Comparison of ENCODE assay signal across 20 mouse cellular contexts in the genomic region with DNA sequence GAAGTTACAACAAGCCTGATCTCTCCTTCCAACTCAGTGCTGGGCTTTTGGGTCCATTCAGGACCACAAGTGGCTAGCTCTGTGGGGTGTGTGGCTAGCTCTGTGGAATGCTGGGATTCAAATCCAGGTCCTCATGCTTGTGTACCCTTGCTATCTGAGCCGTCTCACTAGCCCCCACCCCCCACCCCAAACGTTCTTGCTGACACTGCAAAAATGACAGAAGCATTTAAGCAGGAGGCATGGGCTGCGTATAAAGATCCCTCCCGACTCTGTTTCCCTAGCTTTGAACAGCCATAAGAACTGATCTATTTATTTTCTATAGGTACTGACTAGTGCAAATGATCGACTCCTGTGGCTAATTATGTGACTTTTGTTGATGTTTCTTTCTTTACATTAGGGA. TPM values are rescaled to one million over a fixed set of nuclear protein-coding genes. Genes with fewer than 3 reads are reported as not detected.
DNase-seq lines count a peak whose midpoint lies in the region; ATAC-seq and TF ChIP-seq lines count a peak whose summit lies in the region.
"Had no signal": no experiment of that assay in that cellular context is flagged by ENCODE, and none has a peak within 500 bp of the region (broad histone marks: within the 10 kb centered on the region; RNA-seq: fewer than 3 reads in every experiment).

No protein-coding gene starts in this region.

- ATAC-seq in stomach, postnatal 0 days (ENCODE audit: low FRiP score, low TSS enrichment): no peak
- ATAC-seq: activated CD4-positive, CD25-positive, alpha-beta regulatory T cell, adult 4 months; CD4-positive, CD25-positive, alpha-beta regulatory T cell, adult 4 months; Patski had no signal

- H3K4me3 ChIP-seq in CH12.LX (replicated peaks in 1 of 3; ENCODE audit: low read depth in 2 of 3, low read length in 2 of 3, poor library complexity in 1 of 3) (no peak overlapping the region), ES-E14 (ENCODE audit: insufficient read depth in 1 of 2, low read depth in 1 of 2, low read length in 2 of 2, poor library complexity in 1 of 2, severe bottlenecking in 1 of 2) (no peak overlapping the region)
- H3K4me3 ChIP-seq in stomach, postnatal 0 days (ENCODE audit: low read depth, low read length): no peak overlapping the region

- TF ChIP-seq CTCF in CH12.LX (conservative IDR thresholded peaks at IDR 0.05 in 1 of 2, IDR thresholded peaks at IDR 0.05 in 1 of 2; ENCODE audit: low read depth in 2 of 2, low read length in 2 of 2): no peak
- no peak for TF ChIP-seq CTCF in stomach, postnatal 0 days (IDR thresholded peaks at IDR 0.05; ENCODE audit: low read depth)

- no peaks in the 10 kb centered on the region for H3K79me2 ChIP-seq in CH12.LX (replicated peaks; ENCODE audit: control insufficient read depth, extremely low read depth, insufficient read depth, poor library complexity, severe bottlenecking)

- 0 out of 4 replicates have a peak, but pooled peaks cover 0 to 3% of the 10 kb centered on the region in 2 experiments for H3K4me1 ChIP-seq in CH12.LX (ENCODE audit: control insufficient read depth in 1 of 2, insufficient read depth in 2 of 2)
- H3K4me1 ChIP-seq in ES-E14 (ENCODE audit: control insufficient read depth in 2 of 2, insufficient read depth in 2 of 2, low read length in 2 of 2, poor library complexity in 1 of 2): no peaks in the 10 kb centered on the region
- H3K4me1 ChIP-seq in stomach, postnatal 0 days (replicated peaks; ENCODE audit: control insufficient read depth, insufficient read depth): no peaks in the 10 kb centered on the region

- no peaks in the 10 kb centered on the region for H3K27me3 ChIP-seq in CH12.LX (replicated peaks)
- H3K27me3 ChIP-seq in stomach, postnatal 0 days (ENCODE audit: control insufficient read depth, insufficient read depth, low read length): no peaks in the 10 kb centered on the region

- no peak for TF ChIP-seq POLR2A in CH12.LX (IDR thresholded peaks at IDR 0.05; ENCODE audit: low read depth, low read length)

- TF ChIP-seq EP300 in CH12.LX (IDR thresholded peaks at IDR 0.05; ENCODE audit: low read length): no peak
- TF ChIP-seq EP300 in stomach, postnatal 0 days (optimal IDR thresholded peaks at IDR 0.05): no peak

- H3K4me2 ChIP-seq in CH12.LX (ENCODE audit: insufficient read depth, low read depth, poor library complexity, severe bottlenecking): no peak overlapping the region
- H3K4me2 ChIP-seq in stomach, postnatal 0 days (replicated peaks; ENCODE audit: low read depth): no peak overlapping the region

- H3K27ac ChIP-seq in CH12.LX (ENCODE audit: insufficient read depth, low read depth) (no peak overlapping the region), ES-E14 (ENCODE audit: insufficient read depth, low read depth, low read length, poor library complexity, severe bottlenecking) (no peak overlapping the region)
- H3K27ac ChIP-seq in stomach, postnatal 0 days (replicated peaks): no peak overlapping the region

- H3K36me3 ChIP-seq in CH12.LX (replicated peaks in 1 of 2; ENCODE audit: control insufficient read depth in 1 of 2, insufficient read depth in 1 of 2, low read length in 1 of 2) (no peaks in the 10 kb centered on the region), ES-E14 (ENCODE audit: control insufficient read depth, insufficient read depth, low read length, poor library complexity, severe bottlenecking) (no peaks in the 10 kb centered on the region)
- no peaks in the 10 kb centered on the region for H3K36me3 ChIP-seq in stomach, postnatal 0 days (ENCODE audit: control insufficient read depth, insufficient read depth, low read length)
- H3K36me3 ChIP-seq: G1E had no signal

- H3K9me3 ChIP-seq in CH12.LX (replicated peaks; ENCODE audit: low read length) (peaks cover 3% of the 10 kb centered on the region), ES-E14 (ENCODE audit: control insufficient read depth, insufficient read depth, low read depth, low read length) (no peaks in the 10 kb centered on the region)
- H3K9me3 ChIP-seq in stomach, postnatal 0 days (ENCODE audit: control insufficient read depth, low read length): no peaks in the 10 kb centered on the region

- 58% methylated on average over 5 of the region's 5 CpGs for WGBS in stomach, postnatal 0 days

- dilution Hi-C loops in CH12.LX (cut with MboI; ENCODE audit: extremely low pct_ligation_motif_present, extremely low pct_unique_long_range_greater_than_20kb, low sequenced_read_pairs): no loop called here

- in situ Hi-C loops in CH12.LX (cut with MboI; ENCODE audit: low pct_ligation_motif_present, low pct_unique_long_range_greater_than_20kb, low sequenced_read_pairs): no loop called here
- in situ Hi-C loops in ES-E14 (cut with MboI; ENCODE audit: low sequenced_read_pairs in 2 of 2, unreplicated experiment in 2 of 2): no loop called here

- no peak for DNase-seq in CH12.LX (ENCODE audit: extremely low read depth)
- DNase-seq in ES-E14 (ENCODE audit: low read depth, low spot score): no peak
- DNase-seq in stomach, postnatal 0 days (ENCODE audit: low spot score): no peak
- no peak for DNase-seq in thymus, postnatal 25 days
- DNase-seq: adrenal gland, adult 2 months; adrenal gland, adult 8-10 months; adrenal gland, postnatal 10 days; adrenal gland, postnatal 14 days; adrenal gland, postnatal 25 days; adrenal gland, postnatal 36 days; B cell, adult 2 months; cerebellum, adult 11 months; cerebellum, adult 11-12 months; cerebellum, adult 18-20 months; cerebellum, adult 2 months; cerebellum, adult 8-10 months had no signal

- H3K9ac ChIP-seq in CH12.LX (ENCODE audit: insufficient read depth, low read depth) (no peak overlapping the region), ES-E14 (ENCODE audit: insufficient read depth, low read depth, low read length, poor library complexity, severe bottlenecking) (no peak overlapping the region)
- H3K9ac ChIP-seq in stomach, postnatal 0 days (ENCODE audit: low read length): no peak overlapping the region

- no peak for TF ChIP-seq RAD21 in CH12.LX (IDR thresholded peaks at IDR 0.05; ENCODE audit: low read depth, low read length)

TF ChIP-seq in CH12.LX, 34 proteins besides CTCF, POLR2A, EP300 and RAD21:
- TF ChIP-seq MAFK (IDR thresholded peaks at IDR 0.05; ENCODE audit: insufficient replicate concordance, low read length) (peak; percentile 71; the same call in 1 of the 2 replicates), ZMIZ1 (IDR thresholded peaks at IDR 0.05; ENCODE audit: low read depth, low read length) (no peak)

TF ChIP-seq in ES-E14, 5 proteins besides CTCF, POLR2A, EP300 and RAD21:
- TF ChIP-seq HCFC1 (IDR thresholded peaks at IDR 0.05; ENCODE audit: borderline replicate concordance, insufficient read depth, low read length) (no peak), ZC3H11A (IDR thresholded peaks at IDR 0.05; ENCODE audit: borderline replicate concordance, low read depth, low read length) (no peak), ZNF384 (IDR thresholded peaks at IDR 0.05; ENCODE audit: low read depth, low read length) (no peak), MAFK (IDR thresholded peaks at IDR 0.05; ENCODE audit: insufficient read depth, low read depth, low read length) (peak; percentile 78), CHD2 (IDR thresholded peaks at IDR 0.05; ENCODE audit: low read depth, low read length) (no peak)

RNA-seq across cellular contexts. Expression of a gene that starts 26.8 kb away (rescaled TPM):
- total RNA-seq in CH12.LX (2012; rRNA removed) (8.0 and 8.1 TPM in 2 replicates), CH12.LX (2014; rRNA removed) (8.1 and 10.0 TPM in 2 replicates), ES-E14 (2012; rRNA removed) (17.3 and 17.7 TPM in 2 replicates)
- 8.7 and 10.1 TPM in 2 replicates for polyA plus RNA-seq in CH12.LX (2012; ENCODE audit: insufficient read length, low read depth)
- 91.8 and 97.6 TPM in 2 replicates for polyA plus RNA-seq in stomach, postnatal 0 days (2015; fragmentation: Nextera tagmentation; extraction: Ambion mirVana)
